Mouse (Mus musculus) ES-Bruce4 (cell line): ENCODE measurements around the gene Fancd2.

Experiments
- CTCF ChIP-seq: IDR thresholded peaks from one replicate; pipeline ENCODE4 v1.8.1; 2011; ENCODE audit warnings: low read depth, low read length
- EP300 ChIP-seq: IDR thresholded peaks from 2 replicates; pipeline ENCODE4 v1.6.1; 2011; ENCODE audit warnings: low read depth, low read length; ENCODE audit not compliant: insufficient read depth

- no peak for TF ChIP-seq EP300
- TF ChIP-seq CTCF: no peak
Observed at GRCm38 (mm10) chr6:113612258-113612969, 80.9 kb downstream of the Fancd2 start.
